Mouse (Mus musculus): ENCODE data around the gene Lrrc2.

- no peak for TF ChIP-seq CTCF (IDR thresholded peaks at IDR 0.05; ENCODE audit: borderline replicate concordance, insufficient read depth, low read length)
- no peak for TF ChIP-seq POLR2A (IDR thresholded peaks at IDR 0.05; ENCODE audit: low read depth, low read length)
Measured at GRCm38 (mm10) chr9:110931573-110931972, 19.8 kb upstream of the Lrrc2 start.

All from embryonic fibroblast, embryonic 13.5 days (primary cell).